Mouse (Mus musculus) heart, adult 11 months (tissue): Measurements from ENCODE around the gene Cd274.

ENCODE experiments used
- DNase-seq: peaks from one replicate; pipeline ENCODE4 v3.0.0; 2022

The Cd274 gene

DNA sequence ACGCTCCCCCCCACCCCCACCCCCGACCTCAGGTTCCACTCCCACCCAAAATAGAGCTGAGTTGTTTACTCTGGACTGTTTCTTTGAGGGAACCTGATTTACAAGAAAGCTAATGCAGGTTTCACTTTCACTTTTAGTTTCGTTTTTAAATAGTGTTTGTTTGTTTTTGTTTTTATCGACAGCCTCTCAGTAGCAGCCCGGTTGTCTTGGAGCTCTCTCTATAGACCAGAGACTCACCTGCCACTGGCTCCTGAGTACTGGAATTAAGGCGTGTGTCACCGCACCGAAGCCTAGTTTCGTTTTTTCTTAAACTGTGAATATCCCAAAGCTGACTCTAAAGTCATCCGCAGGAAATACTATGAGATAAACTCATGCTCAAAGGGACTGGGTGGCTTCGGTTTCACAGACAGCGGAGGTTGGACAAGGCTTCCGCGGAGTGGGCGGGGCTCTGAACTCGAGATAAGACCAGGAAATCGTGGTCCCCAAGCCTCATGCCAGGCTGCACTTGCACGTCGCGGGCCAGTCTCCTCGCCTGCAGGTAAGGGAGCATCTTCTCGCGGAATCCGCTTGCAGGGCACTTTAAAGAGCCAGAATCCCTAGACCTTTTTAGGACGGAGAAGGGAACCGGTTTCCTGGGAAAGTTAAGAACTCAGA, at the start of gene Cd274, which contains the start of gene Plgrkt:
Gene Cd274 (plus strand): TSS at position 487 of the 654 bp plus-strand sequence.
Gene Plgrkt (minus strand): TSS at position 422 of the 654 bp plus-strand sequence.
- DNase-seq, result peak; percentile 99

DNA sequence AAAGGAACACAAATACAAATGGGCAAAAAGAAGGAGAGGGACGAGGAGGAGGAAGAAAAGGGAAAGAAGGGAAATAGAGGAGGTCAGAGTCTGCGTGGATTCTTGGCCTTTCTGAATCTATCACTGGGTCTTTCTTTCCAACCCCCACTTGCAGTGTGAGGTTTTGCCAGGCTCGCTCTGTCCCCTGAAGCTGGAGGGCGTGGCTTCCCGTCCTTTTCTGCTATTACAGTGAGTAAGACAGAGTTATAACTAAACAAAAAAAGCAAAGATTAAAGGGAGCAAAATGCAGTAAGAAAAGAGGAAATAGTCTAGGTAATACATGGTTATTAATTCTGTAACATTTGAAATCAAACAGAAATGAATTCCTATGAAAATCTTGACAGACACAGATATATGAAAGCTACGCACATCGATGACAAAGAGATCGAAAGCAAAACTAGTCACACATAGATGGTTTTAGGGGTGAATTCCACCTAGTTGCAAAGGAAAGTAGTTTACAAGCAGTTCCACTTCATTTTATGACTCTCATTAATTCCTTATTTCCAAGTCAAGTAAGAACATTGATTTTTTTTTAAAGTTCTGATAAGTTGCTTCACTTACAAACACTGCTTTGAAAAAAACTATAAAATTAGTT, 43.7 kb upstream of the Cd274 start:
- DNase-seq, result no peak

DNA sequence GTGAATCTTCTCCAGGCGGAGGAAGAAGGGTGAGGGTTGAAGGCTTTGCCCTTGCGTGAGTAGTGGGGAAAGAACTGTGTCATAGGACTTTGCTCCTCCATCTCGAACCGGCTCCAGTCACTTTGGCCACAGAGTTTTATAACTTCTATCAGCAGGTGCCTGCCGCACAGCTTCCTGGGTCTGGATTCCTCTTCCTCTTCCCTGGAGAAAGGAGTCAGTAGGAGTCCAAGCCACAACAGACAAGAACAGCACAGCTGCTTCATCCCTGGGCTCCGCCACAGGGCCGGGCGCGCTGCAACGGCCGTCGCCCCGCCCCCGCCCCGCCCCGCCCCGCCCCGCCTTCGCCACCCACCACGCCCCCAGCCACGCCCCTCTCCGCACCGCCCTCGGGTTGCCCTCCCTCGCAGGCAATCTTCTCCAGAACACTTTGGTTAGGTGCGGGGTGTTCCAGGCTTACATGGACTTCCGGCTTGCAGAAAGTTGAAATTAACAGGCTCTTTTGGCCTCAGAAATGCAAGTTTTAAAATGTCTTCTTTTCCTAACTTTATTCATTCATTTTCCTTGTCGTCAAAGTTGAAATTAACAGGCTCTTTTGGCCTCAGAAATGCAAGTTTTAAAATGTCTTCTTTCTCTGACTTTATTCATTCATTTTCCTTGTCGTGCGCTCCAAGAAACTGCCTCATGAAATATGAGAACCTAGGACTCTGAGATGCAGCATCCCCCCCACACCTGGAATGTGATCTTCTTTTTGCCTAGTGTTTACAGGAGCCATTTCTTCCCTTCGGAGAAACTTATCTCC, 42.0 kb upstream of the Cd274 start, which contains the start of gene Insl6:
Gene Insl6 (minus strand): TSS at position 304 of the 799 bp plus-strand sequence.
- peak; percentile 92 for DNase-seq

DNA sequence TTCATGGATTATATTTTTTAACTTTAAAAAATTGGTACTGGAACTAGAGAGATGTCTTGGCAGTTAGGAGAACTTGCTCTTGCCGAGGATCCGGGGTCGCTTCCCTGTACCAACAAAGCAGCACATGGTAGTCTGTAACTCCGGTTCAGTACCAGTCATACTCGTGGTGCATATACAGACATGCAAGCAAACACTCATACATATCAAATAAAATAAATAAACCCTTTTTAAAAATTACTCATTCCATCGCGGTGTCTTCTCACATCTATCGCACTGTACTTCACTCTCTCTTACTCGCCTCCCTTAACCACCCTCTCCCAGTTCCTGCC, 41.4 kb upstream of the Cd274 start:
- no peak for DNase-seq

DNA sequence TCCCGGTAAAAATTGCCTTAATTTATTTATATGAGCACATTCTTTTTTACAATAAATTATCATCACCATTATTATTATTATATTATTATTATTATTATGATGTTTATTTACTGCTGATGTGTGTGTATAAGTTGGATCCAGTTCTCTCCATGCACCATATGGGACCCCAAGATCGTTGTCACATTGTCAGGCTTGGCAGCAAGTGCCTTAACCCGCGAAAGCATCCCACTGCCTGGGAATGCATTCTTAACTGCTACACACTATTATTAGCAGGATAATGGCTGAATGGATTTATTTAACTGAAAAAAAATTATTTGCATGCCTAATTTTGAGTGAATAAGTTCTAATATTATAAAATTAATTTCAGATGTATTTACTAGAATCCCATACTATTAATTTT, 40.9 kb upstream of the Cd274 start:
- no peak for DNase-seq

DNA sequence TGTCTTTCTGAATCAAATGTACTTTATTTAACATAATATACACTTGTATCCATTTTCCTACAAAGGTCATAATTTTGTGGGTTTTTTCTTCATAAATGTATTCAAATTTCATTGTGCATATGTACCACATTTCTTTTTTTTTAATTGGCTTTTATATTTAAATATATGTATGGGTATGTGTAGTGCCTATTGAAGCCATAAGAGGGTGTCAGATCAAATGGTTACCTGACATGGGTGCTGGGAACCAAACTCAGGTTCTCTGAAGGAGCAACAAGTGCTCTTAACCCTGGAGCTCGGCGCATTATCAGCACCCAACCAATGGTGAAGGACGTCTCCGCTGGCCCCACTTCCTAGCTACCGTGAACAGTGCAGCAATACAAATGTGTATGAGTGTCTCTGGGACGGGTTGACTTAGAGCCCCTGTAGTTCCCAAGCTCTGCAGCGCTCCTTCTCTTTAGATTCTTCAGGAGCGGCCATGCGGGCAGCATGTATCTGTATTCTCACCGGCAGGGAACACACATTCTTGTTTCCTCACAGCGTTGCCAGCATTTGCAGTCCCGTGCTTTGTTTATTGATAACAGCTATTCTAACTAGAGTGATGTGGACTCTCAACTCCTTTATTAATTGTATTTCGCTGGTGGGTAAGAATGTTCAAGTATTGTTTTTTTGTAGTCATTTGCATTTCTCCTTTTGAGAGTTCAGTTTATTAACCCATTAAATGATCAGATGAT, 40.3 kb upstream of the Cd274 start:
- no peak for DNase-seq

DNA sequence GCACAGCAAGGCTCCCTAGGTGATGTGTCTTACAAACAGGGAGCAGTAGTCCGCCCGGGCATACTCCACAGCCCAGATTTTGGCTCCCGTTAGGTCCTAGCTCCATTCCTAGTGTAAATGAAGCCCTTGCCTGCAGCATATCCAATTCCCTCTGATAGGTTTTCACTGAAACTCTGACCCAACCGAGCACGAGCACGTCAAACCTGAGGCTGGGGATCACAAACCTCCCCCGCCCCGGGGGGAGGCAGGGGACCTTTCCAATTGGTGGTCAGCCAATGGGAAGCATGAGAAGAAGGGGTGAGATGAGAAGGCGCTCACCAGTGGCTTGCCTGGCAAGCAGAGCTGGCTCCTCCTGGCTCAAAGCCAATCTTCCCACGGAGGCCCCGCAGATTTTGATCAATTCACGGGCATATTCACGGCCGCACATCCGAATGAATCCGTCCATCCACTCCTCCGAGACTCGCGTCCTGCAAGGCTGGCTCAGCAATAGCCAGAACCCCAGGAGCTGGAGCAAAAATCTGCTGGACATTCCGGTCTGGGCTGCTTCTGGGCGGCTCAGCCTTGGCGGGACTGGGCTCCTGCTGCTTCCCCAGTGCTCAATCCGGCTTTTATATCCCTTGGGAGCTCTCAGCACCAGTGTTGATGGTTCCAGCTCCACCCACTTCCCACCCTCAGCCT, 33.0 kb upstream of the Cd274 start, which contains the start of gene Rln1:
Gene Rln1 (minus strand): TSS at position 603 of the 678 bp plus-strand sequence.
- DNase-seq, result peak; percentile 88

DNA sequence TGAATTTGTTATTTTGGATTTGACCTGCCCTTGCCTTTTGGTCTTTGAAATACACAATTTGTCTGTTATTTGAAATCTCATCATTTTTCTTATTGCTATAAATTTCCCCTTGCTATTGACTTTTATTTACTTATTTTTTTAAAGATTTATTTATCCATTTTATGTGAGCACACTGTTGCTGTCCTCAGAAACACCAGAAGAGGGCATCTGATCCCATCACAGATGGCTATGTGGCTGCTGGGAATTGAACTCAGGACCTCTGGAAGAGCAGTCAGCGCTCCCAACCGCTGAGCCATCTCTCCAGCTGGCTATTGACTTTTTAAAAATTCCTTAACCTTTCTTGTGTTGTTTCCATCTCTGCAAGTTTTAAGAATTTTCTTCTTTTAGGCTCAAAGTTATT, 30.6 kb upstream of the Cd274 start:
- no peak for DNase-seq

DNA sequence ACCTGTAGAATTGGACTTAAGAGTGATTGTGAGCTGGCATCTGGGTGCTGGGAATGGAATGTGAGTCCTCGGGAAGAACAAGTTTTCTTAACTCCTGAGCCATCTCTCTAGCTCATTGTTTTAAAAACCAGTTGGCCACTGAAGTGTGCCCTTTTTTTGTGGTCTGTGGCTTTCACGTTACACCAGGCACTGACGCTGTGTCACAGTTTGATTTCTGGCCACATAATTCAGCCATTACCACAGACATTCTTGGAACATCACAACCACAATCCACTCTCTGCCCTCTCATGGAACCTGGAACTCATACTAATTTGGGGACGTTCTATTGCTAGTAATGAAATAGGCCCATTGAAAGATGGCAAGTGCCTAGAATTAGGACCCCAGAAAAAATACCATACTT, 26.2 kb upstream of the Cd274 start:
- DNase-seq, result no peak

DNA sequence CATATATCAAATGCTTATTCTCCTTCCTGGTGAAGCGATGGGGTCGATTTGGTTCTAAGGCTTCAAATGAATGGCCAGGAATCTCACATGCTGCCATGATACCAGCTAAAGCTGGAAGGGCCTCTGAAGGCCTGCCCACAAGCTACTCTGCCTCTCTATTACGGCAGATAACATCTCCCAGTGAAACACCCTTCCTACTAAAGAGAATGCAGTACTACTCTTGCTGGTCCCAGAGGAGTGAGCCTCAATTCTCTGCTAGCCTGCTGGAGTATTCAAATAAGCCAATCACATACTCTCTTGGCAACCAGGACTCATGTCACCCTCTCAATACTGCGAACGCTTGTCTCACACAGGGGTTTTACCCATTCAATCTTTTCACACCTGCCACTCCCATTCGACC, 25.0 kb upstream of the Cd274 start:
- peak; percentile 64 for DNase-seq

DNA sequence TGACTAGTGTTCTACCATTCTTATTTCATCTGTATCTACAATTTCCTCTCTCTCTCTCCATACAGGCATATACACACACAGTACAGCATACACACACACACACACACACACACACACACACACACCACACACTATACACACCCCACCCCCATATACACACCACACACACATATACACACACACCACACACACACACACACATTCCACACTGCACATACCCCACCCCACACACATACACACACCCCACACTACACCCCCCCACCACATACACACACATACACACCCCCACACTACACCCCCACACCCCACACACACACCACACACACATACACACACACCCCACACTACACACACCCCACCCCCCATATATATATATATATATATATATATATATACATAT, 22.4 kb upstream of the Cd274 start:
- no peak for DNase-seq

DNA sequence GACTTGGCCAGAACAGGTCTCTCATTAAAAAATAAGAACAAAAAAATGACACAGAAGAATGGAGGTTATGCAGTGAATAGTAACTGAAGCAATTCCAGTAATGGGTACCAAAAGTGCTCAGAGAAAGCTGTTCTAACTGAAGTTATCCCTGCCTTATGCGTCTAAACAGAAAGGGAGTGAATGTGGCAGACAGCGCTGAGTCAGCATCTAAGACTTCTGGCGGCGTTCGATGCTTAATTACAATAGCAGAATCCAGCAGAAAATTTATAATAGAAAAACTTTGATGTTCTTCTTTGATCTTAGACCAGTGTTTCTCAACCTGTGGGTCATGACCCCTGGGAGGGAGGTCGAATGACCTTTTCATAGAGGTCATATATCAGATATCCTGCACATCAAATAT, 21.6 kb upstream of the Cd274 start:
- DNase-seq, result no peak

DNA sequence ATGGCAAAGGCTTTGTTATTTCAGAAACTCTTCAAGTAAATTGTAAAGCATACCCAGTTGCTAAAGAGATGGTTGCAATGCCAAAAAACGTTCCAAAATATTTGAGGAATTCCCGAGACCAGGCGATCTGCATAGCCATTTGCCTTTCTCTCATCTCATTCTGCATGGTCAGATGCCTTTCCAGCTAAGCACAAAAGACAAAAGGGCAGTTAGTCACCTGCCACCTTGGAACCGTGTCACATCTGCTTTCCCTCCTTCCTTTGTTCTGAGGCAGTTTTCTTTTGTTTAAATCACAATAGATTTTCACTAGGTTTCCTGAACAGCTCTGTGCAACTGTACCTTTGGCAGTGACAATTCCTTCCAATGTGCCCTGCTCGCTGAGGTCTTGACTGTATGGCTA, 16.3 kb upstream of the Cd274 start:
- no peak for DNase-seq

DNA sequence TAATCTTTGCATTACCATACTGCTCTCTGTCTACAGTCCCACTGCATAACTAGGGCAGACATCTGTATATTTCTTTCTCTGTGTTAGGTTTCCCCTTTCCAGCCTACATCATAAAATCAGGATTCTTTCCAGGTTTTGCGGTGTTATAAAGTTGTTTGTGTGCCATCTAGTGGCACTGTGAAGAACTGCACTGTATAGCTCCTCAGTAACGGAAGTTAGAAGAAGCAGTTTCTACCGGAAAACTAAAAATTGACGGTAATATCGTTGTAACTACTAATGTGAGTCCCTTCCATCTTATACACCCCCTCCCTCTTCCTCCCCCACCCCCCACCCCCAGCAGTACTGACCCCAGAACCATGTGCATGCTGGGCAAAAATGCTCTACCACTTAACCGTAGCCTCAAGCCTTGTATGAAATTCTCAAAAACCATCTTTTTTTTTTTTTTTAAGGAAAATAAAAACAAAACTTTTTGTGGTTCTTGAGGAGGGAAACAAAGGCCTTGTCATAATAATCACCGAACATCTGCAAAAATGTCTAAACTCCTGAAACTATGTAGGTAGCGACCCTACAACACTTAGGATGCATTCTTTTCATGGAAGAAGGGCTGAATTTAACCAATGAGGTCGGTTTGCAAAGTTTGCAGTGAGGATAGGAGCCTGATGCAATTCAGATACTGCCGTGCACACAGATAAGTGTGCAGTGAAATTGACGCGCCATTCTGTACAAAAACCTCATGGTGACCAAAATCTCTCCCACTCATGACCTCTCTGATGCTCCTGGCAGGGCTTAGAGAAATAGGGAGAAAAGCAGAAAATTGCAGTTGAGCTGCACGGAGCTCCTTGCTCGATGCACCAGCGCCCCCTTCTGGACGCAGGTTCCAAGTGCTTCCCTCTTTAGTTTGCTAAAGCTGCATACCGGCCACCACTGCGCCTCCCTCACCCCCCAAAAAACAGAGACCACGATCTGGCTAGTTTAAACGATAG, 12.1 kb upstream of the Cd274 start:
- DNase-seq, result peak; percentile 96

DNA sequence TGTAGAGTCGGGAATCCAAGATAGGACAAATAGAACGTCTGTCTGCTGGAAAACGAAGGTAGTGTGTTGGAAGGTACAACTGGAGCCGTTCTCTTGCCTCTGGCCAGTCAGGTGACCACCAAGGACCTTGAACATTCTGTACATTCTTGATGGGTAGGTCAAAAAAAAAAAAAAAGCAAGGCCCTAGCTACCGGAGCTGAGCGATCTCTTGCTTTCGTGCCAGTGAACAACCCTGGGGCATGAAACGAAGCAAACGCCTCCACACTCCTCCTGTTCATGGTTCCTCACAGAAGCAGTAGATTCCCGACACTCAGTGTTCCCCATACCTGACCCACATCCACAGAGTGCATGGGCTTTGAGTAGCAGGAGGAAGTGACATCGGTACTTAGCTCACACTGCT, 11.0 kb upstream of the Cd274 start:
- peak; percentile 87 for DNase-seq

DNA sequence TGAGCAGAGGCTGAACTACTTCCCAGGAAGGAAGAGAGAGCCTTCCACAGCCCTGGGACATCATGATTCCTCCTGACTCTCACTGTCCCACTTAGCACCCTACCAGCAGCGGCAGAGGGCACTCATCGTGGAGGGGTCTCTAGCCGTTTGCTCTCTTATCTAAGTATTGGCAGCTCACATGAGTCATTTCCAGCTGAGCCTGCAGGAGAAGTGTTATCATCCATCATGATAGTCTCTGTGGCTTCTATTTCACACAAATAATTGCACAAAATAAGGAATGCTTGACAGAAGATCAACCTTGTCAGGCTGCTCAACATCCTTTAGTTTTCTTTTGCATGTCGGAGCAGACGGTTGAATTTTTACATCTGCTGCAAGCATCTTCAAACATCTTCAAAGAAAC, 7.0 kb upstream of the Cd274 start:
- DNase-seq, result peak; percentile 75

DNA sequence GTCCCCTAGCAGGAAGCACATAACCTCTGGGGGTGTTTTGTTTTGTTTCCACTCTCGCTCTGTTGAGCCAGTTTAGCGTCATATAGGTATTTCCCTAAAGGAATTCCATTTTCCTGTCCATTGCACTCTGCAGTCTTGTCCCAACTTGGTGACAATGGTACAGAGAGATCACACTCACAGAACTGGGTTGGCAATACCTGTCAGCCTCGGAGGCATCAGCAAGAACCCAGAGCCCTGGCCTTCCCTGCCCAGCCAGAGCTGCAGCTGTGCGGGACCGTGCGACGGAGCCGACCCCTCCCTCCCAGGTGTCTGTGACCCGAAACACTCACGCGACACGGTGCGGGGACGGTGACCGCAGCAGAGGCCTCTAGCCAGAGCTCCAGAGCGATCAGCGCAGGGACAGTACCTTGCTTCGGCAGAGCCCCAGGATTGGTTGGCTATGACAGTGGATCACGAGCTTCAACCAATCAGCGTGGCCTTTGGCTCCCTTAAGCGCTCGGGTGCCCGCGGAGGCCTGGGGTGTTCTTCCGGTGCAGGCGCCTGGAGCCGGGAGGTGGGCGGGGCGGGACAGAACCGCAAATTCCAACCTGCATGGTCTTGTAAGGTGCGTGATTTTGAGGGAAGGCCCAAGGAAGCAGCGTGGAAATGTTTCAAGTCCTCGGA, 5.7 kb upstream of the Cd274 start:
- DNase-seq, result peak; percentile 100

DNA sequence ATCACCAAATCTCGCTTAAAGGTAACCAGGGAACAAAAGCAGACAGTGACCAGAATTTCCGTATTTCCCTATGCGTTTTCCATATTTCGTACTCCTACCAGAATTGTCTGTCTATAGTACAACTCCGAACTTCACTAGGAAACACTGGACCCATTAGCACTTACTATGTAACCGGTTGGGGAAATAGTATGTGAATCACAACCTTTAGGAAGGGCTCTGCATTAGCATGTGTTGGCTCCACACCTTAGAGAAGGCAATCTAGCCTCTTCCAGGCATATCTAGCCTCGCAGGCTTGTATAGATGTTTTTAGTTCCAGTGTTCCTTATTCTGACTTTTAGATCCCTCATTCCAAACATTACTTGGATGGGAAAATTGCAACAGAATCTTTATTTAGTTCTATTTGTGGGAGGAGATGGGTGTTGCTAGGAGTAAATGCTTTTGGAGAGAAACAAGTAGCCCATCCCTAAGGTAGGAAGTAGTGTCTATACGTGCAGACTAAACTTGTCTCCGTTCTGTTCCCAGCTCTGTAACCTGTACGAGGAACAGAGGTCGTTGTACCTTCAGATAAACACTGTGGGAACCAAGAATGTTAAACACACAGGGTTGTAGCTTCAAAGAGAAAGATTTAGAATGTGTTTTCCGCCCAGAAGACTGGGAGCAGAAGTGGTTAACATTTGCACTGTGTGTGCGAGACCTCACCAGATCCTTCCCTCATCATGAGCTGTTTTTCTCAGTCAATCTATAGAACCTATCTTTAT, 4.9 kb upstream of the Cd274 start:
- peak; percentile 60 for DNase-seq

DNA sequence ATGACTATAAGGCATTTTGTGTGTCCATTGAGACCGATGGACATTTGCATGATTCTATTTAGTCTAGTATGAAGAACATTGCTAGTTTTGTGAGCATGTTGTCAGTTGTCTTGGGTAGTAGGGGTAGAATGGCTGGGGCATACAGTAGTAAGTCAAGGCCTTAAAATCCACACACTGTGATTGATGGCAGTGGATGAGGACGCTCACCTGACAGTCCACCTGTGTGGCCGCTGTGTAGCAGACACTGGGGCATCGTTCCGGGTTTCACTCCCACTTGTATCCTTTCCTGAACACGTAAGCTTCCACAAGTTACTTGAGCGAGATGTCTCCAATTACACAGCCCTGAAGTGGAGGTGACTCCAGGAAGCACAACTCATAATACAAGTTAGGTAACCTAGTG, 3.7 kb upstream of the Cd274 start:
- DNase-seq, result peak; percentile 84

DNA sequence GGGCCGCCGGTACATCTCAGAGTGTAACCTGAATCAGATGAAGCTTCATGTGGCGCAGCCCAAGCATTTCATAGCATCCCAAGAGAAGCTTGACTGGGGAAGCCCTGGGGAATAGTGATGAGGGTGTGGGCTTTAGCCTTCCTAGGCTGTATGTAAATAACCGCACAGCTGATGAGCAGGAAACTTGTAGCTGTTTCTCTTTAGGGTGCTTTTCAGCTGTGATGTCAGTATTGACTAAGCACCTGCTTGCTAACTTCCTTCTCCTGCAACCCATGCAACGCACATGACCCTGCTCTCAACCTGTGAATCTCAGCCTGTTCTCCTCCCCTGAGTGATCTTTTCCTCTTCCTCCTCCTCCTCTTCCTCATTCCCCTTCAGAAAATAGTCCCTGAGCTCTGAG, 3.2 kb upstream of the Cd274 start:
- peak; percentile 89 for DNase-seq
